Mouse (Mus musculus): ENCODE data around the gene Iqcg. TPM values are rescaled to one million over a fixed set of nuclear protein-coding genes. Genes with fewer than 3 reads are reported as not detected.
"Not testable (repeated sequence)": the region's sequence is repeated elsewhere in the genome, so short reads cannot be mapped to it uniquely, and the experiment has no call there.

Iqcg gene
- total RNA-seq, 2 experiments from 2014 or later = 0.24 to 0.30 TPM

GRCm38 (mm10) chr16:33054927-33055326 lies 1.1 kb downstream of the Iqcg start:
- intact Hi-C loops (cut with DNase I) = not testable (repeated sequence)

GRCm38 (mm10) chr16:33053141-33053540 lies 2.9 kb downstream of the Iqcg start:
- intact Hi-C loops (cut with DNase I) = no loop called here
- no peak for DNase-seq

More at GRCm38 (mm10) chr16:33054927-33055326, 1.1 kb downstream of the Iqcg start:
- not testable (repeated sequence) for DNase-seq

- intact Hi-C loops (cut with DNase I) = no loop called here
- no peak for DNase-seq
Observed at GRCm38 (mm10) chr16:33049809-33050208, 6.2 kb downstream of the Iqcg start.

- intact Hi-C loops (cut with DNase I) = no loop called here
- DNase-seq = no peak
Observed at GRCm38 (mm10) chr16:33048686-33049085, 7.3 kb downstream of the Iqcg start.

- intact Hi-C loops (cut with DNase I) = no loop called here
- DNase-seq = no peak
Observed at GRCm38 (mm10) chr16:33048004-33048403, 8.0 kb downstream of the Iqcg start.

GRCm38 (mm10) chr16:33043268-33043667 lies 12.8 kb downstream of the Iqcg start:
- intact Hi-C loops (cut with DNase I) = no loop called here
- no peak for DNase-seq

GRCm38 (mm10) chr16:33042682-33043081 lies 13.3 kb downstream of the Iqcg start:
- intact Hi-C loops (cut with DNase I) = no loop called here
- no peak for DNase-seq

GRCm38 (mm10) chr16:33036006-33036405 lies 20.0 kb downstream of the Iqcg start:
- intact Hi-C loops (cut with DNase I) = no loop called here
- DNase-seq = no peak

GRCm38 (mm10) chr16:33026357-33026756 lies 29.7 kb downstream of the Iqcg start:
- intact Hi-C loops (cut with DNase I) = no loop called here
- no peak for DNase-seq

- DNase-seq = no peak
- intact Hi-C loops (cut with DNase I) = loop anchor here (1.0 kb wide), 2 partner anchors 131 to 211 kb away; no protein-coding TSS in a partner anchor
Observed at GRCm38 (mm10) chr16:33024456-33025104, 31.4 kb downstream of the Iqcg start.

- intact Hi-C loops (cut with DNase I) = loop anchor here (1.0 kb wide), 2 partner anchors 132 to 210 kb away; no protein-coding TSS in a partner anchor
- DNase-seq = peak; percentile 90 to 94
Observed at GRCm38 (mm10) chr16:33023750-33024149, 32.3 kb downstream of the Iqcg start.

- intact Hi-C loops (cut with DNase I) = no loop called here
- peak in 1 of 2 experiments; percentile 22 for DNase-seq
Observed at GRCm38 (mm10) chr16:33021381-33021780, 34.6 kb downstream of the Iqcg start.

GRCm38 (mm10) chr16:33019117-33019770 lies 36.8 kb downstream of the Iqcg start:
- no peak for DNase-seq
- intact Hi-C loops (cut with DNase I) = no loop called here

GRCm38 (mm10) chr16:33017677-33018349 lies 38.2 kb downstream of the Iqcg start:
- intact Hi-C loops (cut with DNase I) = no loop called here
- DNase-seq = no peak

- intact Hi-C loops (cut with DNase I) = no loop called here
- no peak for DNase-seq
Observed at GRCm38 (mm10) chr16:33015986-33016385, 40.0 kb downstream of the Iqcg start.

GRCm38 (mm10) chr16:33015396-33015907 lies 40.6 kb downstream of the Iqcg start:
- intact Hi-C loops (cut with DNase I) = no loop called here
- no peak for DNase-seq

GRCm38 (mm10) chr16:33014921-33015320 lies 41.1 kb downstream of the Iqcg start:
- no peak for DNase-seq
- intact Hi-C loops (cut with DNase I) = no loop called here

GRCm38 (mm10) chr16:33013801-33014200 lies 42.2 kb downstream of the Iqcg start:
- no peak for DNase-seq
- intact Hi-C loops (cut with DNase I) = no loop called here

- DNase-seq = no peak
- intact Hi-C loops (cut with DNase I) = no loop called here
Observed at GRCm38 (mm10) chr16:33010166-33010565, 45.9 kb downstream of the Iqcg start.

- DNase-seq = no peak
- intact Hi-C loops (cut with DNase I) = no loop called here
Observed at GRCm38 (mm10) chr16:33007436-33007835, 48.6 kb downstream of the Iqcg start.

GRCm38 (mm10) chr16:33006888-33007287 lies 49.1 kb downstream of the Iqcg start:
- no peak for DNase-seq
- intact Hi-C loops (cut with DNase I) = no loop called here

Data from heart, postnatal 10 days (tissue).